Mouse (Mus musculus) brain, embryonic 18.5 days (tissue): ENCODE results near the gene Trim33.

Experiments used
- DNase-seq: peaks from one replicate; pipeline ENCODE4 v3.0.0-alpha.2; 2012; ENCODE audit warnings: low read depth, low spot score

Trim33 gene

DNA sequence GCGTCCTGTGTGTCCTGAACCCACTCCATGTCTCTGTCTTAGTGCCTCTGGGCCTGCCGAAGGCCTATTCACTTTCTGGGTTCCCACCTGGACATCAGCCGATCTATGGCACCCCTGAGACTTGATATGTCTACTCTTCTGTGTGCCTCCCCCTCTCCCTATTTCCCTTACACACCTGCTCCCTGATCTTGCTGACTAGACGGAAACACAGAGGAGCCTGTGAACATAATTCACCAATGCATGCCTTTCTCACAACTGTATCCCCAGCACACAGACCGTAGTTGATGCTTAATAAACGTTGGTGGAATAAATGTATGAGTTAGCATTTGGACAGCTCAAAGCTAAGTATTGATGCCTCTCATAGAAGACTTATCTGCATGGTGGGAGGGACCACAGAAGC, 121.7 kb downstream of the Trim33 start:
- no peak for DNase-seq

DNA sequence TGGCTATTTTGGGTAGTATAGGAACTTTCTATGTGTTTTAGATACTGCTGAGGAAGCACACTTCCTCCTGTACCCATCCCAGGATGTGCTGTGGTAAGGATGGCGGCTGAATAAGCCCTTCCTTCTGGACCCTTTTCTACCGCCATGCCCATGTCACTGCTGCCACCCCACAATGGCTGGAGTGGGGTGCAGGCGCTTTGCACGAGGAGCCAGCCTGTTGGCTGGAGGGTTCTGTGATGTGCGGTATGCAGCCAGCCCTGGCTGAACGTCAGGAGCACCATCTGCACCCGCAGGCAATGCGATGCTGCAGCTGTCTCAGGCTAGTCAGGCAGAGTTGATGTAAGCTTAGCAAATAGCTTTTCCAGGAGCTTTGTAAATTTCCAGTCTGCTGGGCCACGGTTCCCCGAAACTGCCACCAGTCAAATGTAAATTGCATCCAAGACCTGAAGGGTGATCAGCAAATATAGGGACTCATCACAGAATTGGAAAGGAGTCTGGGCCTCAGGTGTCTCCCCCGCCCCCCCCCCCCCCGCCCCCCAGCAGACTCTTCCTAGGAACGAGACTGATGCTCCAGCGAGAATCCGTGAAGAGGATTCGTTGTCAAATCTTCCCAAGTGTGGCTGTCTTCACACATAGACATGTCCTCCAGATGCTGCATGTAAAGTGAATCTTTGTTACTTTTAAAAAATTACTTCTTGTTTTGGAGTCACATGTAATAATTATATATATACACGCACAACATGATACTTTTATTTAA, 122.4 kb downstream of the Trim33 start:
- no peak for DNase-seq

DNA sequence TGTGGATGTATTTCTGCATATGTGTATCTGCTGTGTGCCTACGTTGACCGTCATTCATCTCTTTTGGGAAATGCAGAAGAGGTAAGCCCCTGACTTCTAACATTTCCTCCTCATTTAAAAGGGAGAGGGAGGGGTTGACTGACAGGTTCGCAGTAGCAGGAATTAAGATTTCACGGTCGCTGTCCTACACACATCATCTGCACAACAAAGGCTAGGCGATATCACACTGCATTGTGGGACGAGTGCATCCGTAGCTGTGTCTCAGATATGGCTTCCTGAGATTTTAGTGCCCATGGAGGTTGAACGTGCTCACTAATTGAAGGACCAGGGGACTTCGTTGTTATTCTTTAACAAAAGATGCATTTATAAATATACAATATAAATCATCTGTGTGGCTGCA, 123.1 kb downstream of the Trim33 start:
- no peak for DNase-seq

DNA sequence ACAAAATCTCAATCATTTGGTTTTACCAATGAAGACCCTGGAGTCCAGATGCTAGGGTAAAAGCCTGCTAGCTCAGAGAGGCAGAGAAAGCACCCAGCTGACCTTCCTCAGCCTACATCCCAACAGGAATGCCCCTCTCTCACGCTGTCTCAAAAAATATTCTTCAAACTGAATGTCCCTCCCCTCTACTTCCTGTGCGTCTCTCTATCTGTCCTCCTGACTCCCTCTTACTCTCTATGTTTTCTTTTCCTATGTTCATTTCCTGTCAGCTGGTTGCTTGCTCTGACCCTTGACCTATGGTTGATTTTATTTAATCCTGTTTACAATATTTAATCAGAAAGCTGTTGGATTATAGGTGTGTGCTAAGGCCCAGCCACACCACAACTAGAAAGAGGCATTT, 126.0 kb downstream of the Trim33 start:
- DNase-seq, result no peak

DNA sequence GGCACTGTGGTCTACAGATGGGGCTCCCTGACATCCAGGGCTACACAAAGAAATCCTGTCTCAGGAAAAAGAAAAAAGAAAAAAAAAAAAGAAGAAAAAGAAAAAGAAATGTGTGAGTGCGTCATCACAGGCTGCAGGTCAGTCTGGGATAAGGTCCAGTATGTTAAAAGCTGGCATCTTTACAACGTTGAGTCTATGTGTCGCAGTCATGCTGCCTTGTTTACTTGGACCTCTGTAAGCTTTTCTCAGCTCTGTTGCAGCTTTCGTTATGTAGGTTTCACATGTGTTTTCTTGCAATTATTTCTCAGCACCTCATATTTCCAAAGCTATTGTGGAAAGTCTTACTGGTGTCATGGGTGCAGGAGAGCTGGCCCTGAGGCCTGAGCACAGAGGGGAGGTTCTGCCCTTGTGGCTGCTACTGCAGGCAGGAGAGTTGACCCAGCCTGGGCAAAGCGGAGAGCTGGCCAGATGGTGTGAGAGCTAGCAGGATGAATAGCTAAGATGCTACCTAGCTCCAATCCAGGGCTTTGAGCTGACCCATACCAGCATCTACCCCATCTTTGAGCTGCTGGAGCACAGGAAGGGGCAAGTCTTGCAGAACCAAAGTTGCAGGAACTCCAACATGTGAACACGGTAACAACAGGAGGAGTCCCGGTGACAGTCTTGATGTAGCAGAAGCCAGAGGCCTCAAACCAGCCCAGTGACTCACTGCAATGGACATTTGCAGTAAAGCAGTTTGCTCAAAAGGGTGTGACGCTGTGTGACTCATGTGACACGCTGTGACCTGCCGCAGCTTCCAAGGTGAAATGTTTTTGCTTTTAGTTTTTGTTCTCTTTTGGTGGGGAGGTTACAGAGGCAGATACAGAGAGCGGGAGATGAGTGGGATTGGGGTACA, 127.0 kb downstream of the Trim33 start:
- no peak for DNase-seq
